Mouse (Mus musculus) intestine, embryonic 15.5 days (tissue): ENCODE measurements around the gene Spsb1. TPM values are rescaled to one million over a fixed set of nuclear protein-coding genes. Genes with fewer than 3 reads are reported as not detected.
A peak's percentile ranks its signal among the peaks of the same experiment; 100 is the strongest.

Source experiments
- ATAC-seq: fragments of 200-750 bp; cut with Nextera tagmentation; 2 replicates; pipeline ENCODE4 v1.8.0; 2017; ENCODE audit warnings: moderate TSS enrichment, moderate library complexity
- H3K27ac ChIP-seq: fragments of 300-500 bp; sonication (generic); 2 replicates; pipeline ENCODE4 v1.5.1; 2015; ENCODE audit warnings: mild to moderate bottlenecking, inconsistent platforms
- H3K27me3 ChIP-seq: fragments of 300-500 bp; sonication (generic); replicated peaks from 2 replicates; pipeline ENCODE4 v1.6.1; 2015; ENCODE audit warnings: inconsistent platforms
- H3K36me3 ChIP-seq: fragments of 300-500 bp; sonication (generic); 2 replicates; pipeline ENCODE4 v1.6.1; 2015; ENCODE audit warnings: inconsistent platforms
- H3K4me1 ChIP-seq: fragments of 300-500 bp; sonication (generic); replicated peaks from 2 replicates; pipeline ENCODE4 v1.6.1; 2015; ENCODE audit warnings: inconsistent platforms
- H3K4me2 ChIP-seq: fragments of 300-500 bp; sonication (generic); replicated peaks from 2 replicates; pipeline ENCODE4 v1.6.1; 2015; ENCODE audit warnings: mild to moderate bottlenecking, inconsistent platforms
- H3K4me3 ChIP-seq: fragments of 300-500 bp; sonication (generic); replicated peaks from 2 replicates; pipeline ENCODE4 v1.5.1; 2015; ENCODE audit warnings: inconsistent platforms
- H3K9ac ChIP-seq: fragments of 300-500 bp; sonication (generic); 2 replicates; pipeline ENCODE4 v1.6.1; 2015; ENCODE audit warnings: inconsistent platforms
- H3K9me3 ChIP-seq: fragments of 300-500 bp; sonication (generic); 2 replicates; pipeline ENCODE4 v1.6.1; 2016; ENCODE audit warnings: inconsistent platforms
- WGBS: fragments of 180-500 bp; shearing (Covaris S2); methylation state at CpG from one replicate; pipeline ENCODE4 v1.1.7; 2015; 5-methylcytosine and 5-hydroxymethylcytosine counted together
- polyA plus RNA-seq: library from polyadenylated mRNA; unstranded; fragments of >200 nt; fragmentation: Nextera tagmentation; extraction: Ambion mirVana; gene quantifications from 2 replicates; pipeline ENCODE4 v1.2.1, GENCODE M21; 2015

The Spsb1 gene
- polyA plus RNA-seq, 1 experiment from 2014 or later: 18.2 TPM

DNA sequence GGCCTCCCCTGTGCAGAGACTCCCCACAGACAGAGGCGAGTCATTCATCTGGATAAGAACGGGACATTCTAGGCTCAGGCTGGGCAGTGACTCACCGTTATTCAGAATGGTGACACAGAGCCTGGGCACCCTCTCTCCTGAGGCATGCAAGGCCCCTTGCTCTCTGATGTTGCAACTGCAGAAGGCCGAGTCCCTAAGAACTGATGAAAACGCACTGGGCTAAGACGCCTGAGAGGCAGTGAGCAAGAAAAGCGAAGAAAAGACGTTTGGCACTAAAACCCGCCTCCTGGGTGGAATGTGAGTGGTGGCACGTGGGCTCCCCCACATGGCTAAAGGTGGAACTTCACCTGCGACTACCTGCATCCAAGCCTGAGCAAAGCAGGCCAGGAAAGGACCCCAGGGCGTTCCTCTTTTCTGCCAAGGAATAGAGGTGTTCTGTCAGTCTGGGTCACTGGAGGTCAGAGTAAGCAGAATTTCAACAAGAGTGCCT, 25.0 kb upstream of the Spsb1 start:
- ATAC-seq: peak; percentile 55; the same call in 1 of the 2 replicates
- Histone ChIP-seq H3K9ac (no peak overlapping the region), H3K9me3 (no peaks in the 10 kb centered on the region), H3K36me3 (peaks cover 12% of the 10 kb centered on the region; the same call in 1 of the 2 replicates), H3K27ac (no peak overlapping the region), H3K4me1 (peaks cover 22% of the 10 kb centered on the region), H3K4me3 (no peak overlapping the region), H3K27me3 (no peaks in the 10 kb centered on the region), H3K4me2 (peak overlapping the region; percentile 51)
- WGBS: 7% methylated on average over 12 of the region's 12 CpGs

DNA sequence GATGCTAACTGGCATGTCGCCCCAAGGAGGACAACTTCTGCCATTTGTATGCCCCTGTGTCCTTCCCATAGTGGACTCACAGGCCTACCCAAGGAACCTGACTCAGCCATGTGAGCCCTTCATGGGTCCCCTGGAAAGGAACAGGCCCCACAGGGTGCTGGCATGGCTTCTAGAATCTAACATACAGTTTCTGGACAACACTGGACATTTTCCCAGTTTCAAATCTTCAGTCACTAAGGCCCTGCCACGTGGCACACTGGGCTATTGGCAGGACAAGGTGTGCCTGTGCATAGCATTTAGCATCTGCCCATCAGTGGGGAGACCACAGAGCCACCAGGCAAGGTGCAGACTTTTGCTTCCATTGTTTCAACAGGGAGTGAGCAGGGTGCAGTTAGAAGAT, 24.0 kb upstream of the Spsb1 start:
- H3K9me3 ChIP-seq: no peaks in the 10 kb centered on the region
- peaks cover 22% of the 10 kb centered on the region for H3K4me1 ChIP-seq
- ATAC-seq: no peak
- H3K36me3 ChIP-seq: peaks cover 12% of the 10 kb centered on the region; the same call in 1 of the 2 replicates
- H3K27ac ChIP-seq: no peak overlapping the region
- no peak overlapping the region for H3K4me3 ChIP-seq
- WGBS: 87% methylated on average over 2 of the region's 2 CpGs
- no peaks in the 10 kb centered on the region for H3K27me3 ChIP-seq
- H3K4me2 ChIP-seq: no peak overlapping the region
- no peak overlapping the region for H3K9ac ChIP-seq

DNA sequence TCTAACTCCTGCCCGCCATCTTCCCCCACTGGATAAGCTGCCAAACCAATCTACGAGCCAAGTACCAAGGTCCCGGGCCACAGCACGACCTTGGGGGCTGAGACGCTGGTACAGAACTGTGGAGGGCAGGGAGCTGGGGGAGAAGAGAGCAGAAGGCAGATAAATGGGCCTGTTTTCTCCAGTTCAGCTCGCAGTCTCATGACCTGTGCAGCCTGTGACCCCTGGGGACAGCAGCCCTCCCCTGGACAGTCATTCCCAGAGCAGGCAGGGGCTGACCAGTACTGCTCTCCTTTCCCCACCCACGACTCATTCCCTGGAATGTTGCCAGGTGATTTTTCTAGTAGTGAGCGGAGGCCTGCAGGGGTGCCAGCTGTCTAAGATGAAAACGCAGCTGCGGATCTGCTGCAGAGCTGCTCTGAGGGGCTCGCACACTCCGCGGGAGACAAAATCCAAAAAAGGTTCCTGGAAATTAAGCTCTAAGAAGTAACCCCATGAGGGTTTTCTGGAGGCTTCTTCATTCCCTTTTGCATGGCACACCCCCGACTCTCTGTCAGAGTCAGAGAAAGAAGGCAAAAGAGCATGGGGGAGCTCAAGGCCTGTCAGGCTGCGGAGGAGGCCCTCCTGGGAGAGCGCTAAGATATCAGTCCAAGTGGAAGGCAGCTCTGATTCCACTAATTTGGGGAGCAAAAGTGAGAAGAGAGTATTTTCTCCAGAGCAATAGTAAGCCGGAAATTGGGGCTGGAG, 23.1 kb upstream of the Spsb1 start:
- peak; percentile 56 for ATAC-seq
- Histone ChIP-seq H3K4me2 (no peak overlapping the region), H3K9me3 (no peaks in the 10 kb centered on the region), H3K27me3 (no peaks in the 10 kb centered on the region), H3K4me1 (peaks cover 22% of the 10 kb centered on the region), H3K27ac (0 out of 2 replicates have a peak overlapping the region, but pooled peaks have one; percentile 22), H3K36me3 (peaks cover 12% of the 10 kb centered on the region; the same call in 1 of the 2 replicates), H3K4me3 (no peak overlapping the region), H3K9ac (0 out of 2 replicates have a peak overlapping the region, but pooled peaks have one; percentile 10)
- WGBS: 46% methylated on average over 17 of the region's 17 CpGs

DNA sequence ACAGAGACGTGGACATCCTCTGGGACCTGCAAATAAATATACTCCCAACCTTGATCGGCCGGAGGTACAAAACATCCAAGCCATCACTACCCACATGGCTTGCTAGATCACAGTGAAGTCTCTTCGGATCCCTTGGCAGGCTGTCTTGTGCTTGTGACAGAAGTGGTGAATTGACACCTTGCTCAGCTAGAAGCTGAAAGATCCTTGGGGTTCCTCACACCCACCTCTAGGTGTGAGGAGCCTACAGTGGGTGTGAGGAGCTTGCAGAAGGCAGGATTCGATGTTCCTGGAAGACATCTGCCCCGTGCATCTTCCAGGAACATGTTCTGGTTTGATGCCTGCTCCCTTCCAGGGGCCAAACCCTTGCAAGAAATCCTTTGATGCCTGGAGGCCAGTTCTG, 22.3 kb upstream of the Spsb1 start:
- Histone ChIP-seq H3K4me3 (no peak overlapping the region), H3K27ac (no peak overlapping the region), H3K4me2 (no peak overlapping the region), H3K9me3 (no peaks in the 10 kb centered on the region), H3K4me1 (peaks cover 22% of the 10 kb centered on the region), H3K9ac (no peak overlapping the region), H3K27me3 (no peaks in the 10 kb centered on the region), H3K36me3 (peaks cover 12% of the 10 kb centered on the region; the same call in 1 of the 2 replicates)
- no peak for ATAC-seq
- 73% methylated on average over 6 of the region's 6 CpGs for WGBS

DNA sequence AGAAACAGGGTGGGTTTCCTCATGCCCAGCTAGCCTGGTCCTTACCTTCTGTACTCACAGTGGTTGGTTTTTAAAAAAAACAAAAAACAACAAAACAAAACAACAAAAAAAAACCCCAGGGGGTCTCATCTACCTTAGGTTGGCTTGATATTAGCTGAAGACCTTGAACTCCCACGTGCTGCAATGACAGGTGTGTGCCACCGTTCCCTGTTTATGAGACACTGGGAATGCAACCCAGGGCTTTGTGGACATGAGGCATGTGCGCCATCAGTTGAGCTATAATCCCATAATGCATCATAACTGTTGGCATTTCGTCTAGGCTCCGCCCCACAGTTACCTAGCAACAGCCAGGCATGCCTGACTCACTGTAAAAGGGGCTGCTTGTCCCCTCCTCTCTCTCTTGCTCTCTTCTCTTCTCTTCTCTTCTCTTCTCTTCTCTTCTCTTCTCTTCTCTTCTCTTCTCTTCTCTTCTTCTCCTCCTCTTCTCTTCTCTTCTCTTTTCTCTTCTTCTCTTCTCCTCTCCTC, 20.9 kb upstream of the Spsb1 start:
- Histone ChIP-seq H3K27me3 (no peaks in the 10 kb centered on the region), H3K9me3 (no peaks in the 10 kb centered on the region), H3K9ac (no peak overlapping the region), H3K4me1 (peaks cover 22% of the 10 kb centered on the region), H3K27ac (no peak overlapping the region), H3K4me2 (no peak overlapping the region), H3K36me3 (0 out of 2 replicates have a peak, but pooled peaks cover 2% of the 10 kb centered on the region), H3K4me3 (no peak overlapping the region)
- 68% methylated on average over 5 of the region's 5 CpGs for WGBS
- ATAC-seq: no peak

DNA sequence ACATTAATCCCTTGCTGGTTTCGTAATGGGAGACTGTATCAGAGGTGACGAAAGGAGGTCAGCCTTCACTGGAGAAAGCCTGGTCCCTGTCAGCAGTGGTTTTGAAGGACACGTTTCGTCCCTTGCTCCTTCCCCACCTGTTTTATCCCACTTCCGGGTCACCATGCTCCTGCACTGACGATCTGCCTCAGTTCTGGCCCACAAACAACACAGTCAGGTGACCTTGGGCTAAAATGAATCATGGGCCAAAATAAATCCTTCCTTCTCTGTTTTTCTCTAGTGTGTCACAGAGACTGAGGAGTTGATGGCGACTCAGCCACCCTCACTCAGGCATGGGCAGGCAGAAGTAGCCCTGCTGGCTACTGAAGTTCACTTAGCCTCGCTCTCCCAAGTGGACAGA, 20.4 kb upstream of the Spsb1 start:
- Histone ChIP-seq H3K4me3 (no peak overlapping the region), H3K4me2 (no peak overlapping the region), H3K9ac (no peak overlapping the region), H3K4me1 (peaks cover 22% of the 10 kb centered on the region), H3K9me3 (no peaks in the 10 kb centered on the region), H3K27me3 (no peaks in the 10 kb centered on the region), H3K27ac (no peak overlapping the region), H3K36me3 (no peaks in the 10 kb centered on the region)
- no peak for ATAC-seq
- 69% methylated on average over 8 of the region's 8 CpGs for WGBS

DNA sequence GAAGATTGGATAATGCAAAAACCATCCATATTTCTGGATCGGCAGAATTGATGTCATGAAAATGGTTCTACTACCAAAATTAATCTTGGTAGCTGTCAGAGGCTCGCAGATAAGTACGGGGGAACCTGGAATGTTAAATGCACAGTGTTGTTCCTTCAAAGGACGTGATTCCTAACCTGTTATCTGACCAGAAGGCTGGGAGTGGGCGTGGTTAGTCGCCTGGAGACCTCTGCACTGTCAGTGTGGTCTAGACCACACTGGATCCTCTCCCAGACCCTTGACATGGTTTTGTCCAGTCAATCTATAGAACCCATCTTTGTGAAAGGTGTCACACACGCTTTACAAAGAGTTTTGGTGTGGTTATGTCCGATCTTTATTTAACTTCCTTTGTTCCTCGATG, 16.6 kb upstream of the Spsb1 start:
- no peaks in the 10 kb centered on the region for H3K36me3 ChIP-seq

DNA sequence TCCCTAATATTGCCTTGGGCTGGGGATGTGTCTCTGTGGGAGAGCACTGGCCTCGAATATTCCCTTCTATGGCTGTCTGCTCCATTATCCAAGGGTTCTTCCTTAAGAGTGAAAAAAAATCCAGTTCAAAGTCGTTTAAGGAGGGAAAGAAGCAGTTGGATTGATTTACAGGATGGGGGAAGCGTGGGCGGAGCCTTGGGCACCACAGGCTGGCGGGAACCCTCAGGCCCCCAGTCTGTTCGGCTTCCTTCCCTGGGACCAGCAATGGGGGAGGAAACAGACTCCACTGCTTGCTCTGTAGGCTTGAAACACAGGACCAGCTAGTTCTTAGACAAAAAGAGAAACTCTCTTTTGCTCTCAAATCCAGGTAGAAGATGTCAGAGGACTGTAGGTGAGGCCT, 13.7 kb upstream of the Spsb1 start:
- Histone ChIP-seq H3K4me3 (no peak overlapping the region), H3K9ac (no peak overlapping the region), H3K27ac (no peak overlapping the region), H3K36me3 (no peaks in the 10 kb centered on the region), H3K27me3 (no peaks in the 10 kb centered on the region), H3K9me3 (no peaks in the 10 kb centered on the region), H3K4me2 (no peak overlapping the region), H3K4me1 (peaks cover 21% of the 10 kb centered on the region)
- ATAC-seq: no peak
- WGBS: 35% methylated on average over 6 of the region's 6 CpGs

More for the DNA sequence above, 16.6 kb upstream of the Spsb1 start:
- Histone ChIP-seq H3K4me2 (no peak overlapping the region), H3K9me3 (no peaks in the 10 kb centered on the region), H3K4me1 (peaks cover 3% of the 10 kb centered on the region; the same call in 1 of the 2 replicates), H3K27ac (no peak overlapping the region), H3K4me3 (no peak overlapping the region), H3K27me3 (no peaks in the 10 kb centered on the region), H3K9ac (no peak overlapping the region)
- WGBS: 59% methylated on average over 9 of the region's 9 CpGs
- no peak for ATAC-seq

DNA sequence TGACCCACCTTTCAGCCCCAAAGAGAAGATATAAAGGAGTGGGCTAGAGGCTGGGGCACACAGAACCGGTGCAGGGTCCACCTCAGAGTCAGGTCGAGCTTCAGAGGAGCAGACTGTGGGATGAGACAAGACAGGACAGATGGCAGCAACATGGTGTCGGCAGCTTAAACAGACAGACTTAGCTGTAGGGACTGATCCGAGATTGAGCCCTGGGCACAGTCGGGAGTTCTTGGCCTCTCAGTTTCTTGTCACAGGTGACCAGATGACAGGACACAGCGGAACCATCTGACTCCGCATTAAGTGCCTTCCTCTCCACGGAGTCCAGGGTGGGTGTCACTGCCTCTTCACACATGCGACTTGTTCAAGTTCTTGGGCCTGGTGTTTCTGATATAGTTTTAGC, 12.1 kb upstream of the Spsb1 start:
- H3K36me3 ChIP-seq: no peaks in the 10 kb centered on the region
- no peaks in the 10 kb centered on the region for H3K9me3 ChIP-seq
- H3K27me3 ChIP-seq: no peaks in the 10 kb centered on the region
- no peak overlapping the region for H3K9ac ChIP-seq
- no peak overlapping the region for H3K4me2 ChIP-seq
- H3K27ac ChIP-seq: no peak overlapping the region
- H3K4me3 ChIP-seq: no peak overlapping the region
- peaks cover 21% of the 10 kb centered on the region for H3K4me1 ChIP-seq
- WGBS: 87% methylated on average over 9 of the region's 9 CpGs
- ATAC-seq: no peak

DNA sequence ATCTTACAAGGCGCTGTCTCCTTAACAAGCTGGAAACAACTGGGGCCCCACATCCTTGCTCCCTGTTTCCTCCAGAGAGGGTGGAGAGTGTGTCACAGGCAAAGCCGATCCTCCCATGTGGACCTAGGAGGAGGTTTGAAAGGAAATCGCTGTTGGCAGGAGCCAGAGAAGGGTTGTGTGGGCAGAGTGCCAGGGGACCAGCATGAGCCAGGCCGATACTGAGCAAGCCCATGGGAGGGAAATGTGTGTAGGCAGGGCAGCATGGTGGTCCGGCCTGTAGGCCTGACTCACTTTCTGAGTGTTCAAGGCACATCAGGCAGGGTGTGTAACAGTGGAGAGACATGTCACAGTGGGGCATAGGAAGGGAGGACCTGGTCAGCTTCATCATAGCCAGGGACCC, 11.4 kb upstream of the Spsb1 start:
- 52% methylated on average over 5 of the region's 5 CpGs for WGBS
- no peak overlapping the region for H3K9ac ChIP-seq
- no peaks in the 10 kb centered on the region for H3K36me3 ChIP-seq
- no peak for ATAC-seq
- H3K4me1 ChIP-seq: peaks cover 21% of the 10 kb centered on the region
- H3K4me3 ChIP-seq: no peak overlapping the region
- no peaks in the 10 kb centered on the region for H3K9me3 ChIP-seq
- no peak overlapping the region for H3K4me2 ChIP-seq
- H3K27me3 ChIP-seq: no peaks in the 10 kb centered on the region
- no peak overlapping the region for H3K27ac ChIP-seq

DNA sequence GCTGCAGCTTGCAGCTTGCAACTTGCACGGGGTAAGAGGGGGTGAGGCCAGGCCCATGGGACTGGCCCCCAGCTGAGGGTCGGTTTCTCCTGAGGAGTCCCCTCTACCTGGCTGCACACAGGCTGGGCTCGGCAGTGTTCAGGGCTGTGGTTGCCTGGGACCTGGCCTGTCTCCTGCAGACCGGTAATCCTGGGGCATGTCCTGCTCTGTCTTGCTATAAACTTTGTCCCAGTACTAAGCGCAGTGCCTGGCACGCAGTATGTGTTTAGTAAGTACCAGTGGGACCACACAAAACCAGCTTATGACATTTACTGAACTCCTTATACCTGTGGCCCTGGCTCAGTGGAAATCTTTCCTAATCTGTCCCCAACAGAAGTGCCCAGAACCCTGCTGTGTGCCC, 10.8 kb upstream of the Spsb1 start:
- Histone ChIP-seq H3K9me3 (no peaks in the 10 kb centered on the region), H3K4me1 (peaks cover 21% of the 10 kb centered on the region), H3K36me3 (no peaks in the 10 kb centered on the region), H3K27ac (no peak overlapping the region), H3K4me3 (no peak overlapping the region), H3K4me2 (no peak overlapping the region), H3K9ac (no peak overlapping the region), H3K27me3 (no peaks in the 10 kb centered on the region)
- 65% methylated on average over 6 of the region's 6 CpGs for WGBS
- ATAC-seq: peak; percentile 52

DNA sequence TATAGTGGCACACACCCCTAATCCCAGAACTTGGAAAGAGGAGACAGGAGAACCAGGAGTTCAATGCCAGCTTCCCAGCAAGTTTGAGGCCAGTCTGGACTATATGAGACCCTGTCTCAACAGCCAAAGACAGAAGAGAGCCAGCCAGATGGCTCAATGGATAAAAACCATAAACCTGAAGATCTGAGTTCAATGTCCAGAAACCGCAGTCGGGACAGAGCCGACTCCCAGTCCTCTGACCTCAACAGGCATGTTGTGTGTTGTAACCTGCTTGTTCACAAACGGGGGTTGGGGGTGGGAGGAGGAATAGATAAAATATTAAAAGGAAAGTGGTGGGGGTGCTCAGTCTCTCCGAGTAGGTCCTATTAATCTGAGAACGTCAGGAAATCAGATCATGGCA, 10.4 kb upstream of the Spsb1 start:
- Histone ChIP-seq H3K4me1 (peaks cover 21% of the 10 kb centered on the region), H3K4me3 (no peak overlapping the region), H3K27me3 (no peaks in the 10 kb centered on the region), H3K27ac (no peak overlapping the region), H3K4me2 (no peak overlapping the region), H3K9ac (no peak overlapping the region), H3K36me3 (no peaks in the 10 kb centered on the region), H3K9me3 (no peaks in the 10 kb centered on the region)
- 59% methylated on average over 6 of the region's 6 CpGs for whole genome bisulfite sequencing
- peak; percentile 61 for ATAC-seq

DNA sequence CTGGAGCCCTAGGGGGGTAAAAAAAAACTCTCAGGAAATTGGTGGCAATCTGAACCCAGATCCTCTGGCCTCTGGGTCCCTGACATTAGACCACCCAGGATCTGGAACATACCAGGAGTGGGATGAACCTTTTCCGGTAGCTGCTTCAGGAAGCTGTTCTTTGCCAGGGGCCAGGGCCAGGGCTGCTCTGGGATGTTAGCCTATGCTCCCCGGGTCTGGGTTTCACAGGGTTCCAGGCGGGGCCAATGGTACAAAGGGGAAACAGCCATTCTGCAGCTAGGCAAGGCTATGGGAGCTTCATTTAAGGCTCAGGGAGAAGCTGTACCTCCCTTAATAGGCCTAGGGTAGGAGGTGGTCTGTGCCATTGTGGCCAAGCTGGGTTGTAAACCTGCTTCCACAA, 9.9 kb upstream of the Spsb1 start:
- peak; percentile 21; the same call in 1 of the 2 replicates for ATAC-seq
- H3K27ac ChIP-seq: no peak overlapping the region
- no peak overlapping the region for H3K9ac ChIP-seq

More for the DNA sequence above, 9.9 kb upstream of the Spsb1 start:
- Histone ChIP-seq H3K4me2 (no peak overlapping the region), H3K36me3 (no peaks in the 10 kb centered on the region), H3K4me1 (peaks cover 21% of the 10 kb centered on the region), H3K9me3 (no peaks in the 10 kb centered on the region), H3K27me3 (no peaks in the 10 kb centered on the region), H3K4me3 (no peak overlapping the region)
- 49% methylated on average over 3 of the region's 3 CpGs for WGBS
